Mouse (Mus musculus): ENCODE data around the gene Epb41l2. TPM values are rescaled to one million over a fixed set of nuclear protein-coding genes. Genes with fewer than 3 reads are reported as not detected.

Epb41l2 gene
- polyA plus RNA-seq, 1 experiment from 2014 or later, result 33.8 TPM

- Histone ChIP-seq H3K27me3 (ENCODE audit: insufficient read depth, poor library complexity, severe bottlenecking) (no peaks in the 10 kb centered on the region), H3K4me1 (replicated peaks) (no peaks in the 10 kb centered on the region), H3K9me3 (no peaks in the 10 kb centered on the region), H3K27ac (no peak overlapping the region), H3K36me3 (no peaks in the 10 kb centered on the region), H3K4me3 (no peak overlapping the region)
- no peak for DNase-seq (ENCODE audit: low spot score)
- WGBS, result 89% methylated on average over 8 of the region's 8 CpGs
These were observed 46.0 kb downstream of the Epb41l2 start for GRCm38 (mm10) chr10:25405551-25405950.

GRCm38 (mm10) chr10:25406695-25407094 lies 47.1 kb downstream of the Epb41l2 start:
- no peak overlapping the region for H3K4me3 ChIP-seq
- no peaks in the 10 kb centered on the region for H3K27me3 ChIP-seq (ENCODE audit: insufficient read depth, poor library complexity, severe bottlenecking)
- WGBS, result 87% methylated on average over 5 of the region's 5 CpGs
- no peaks in the 10 kb centered on the region for H3K36me3 ChIP-seq
- no peaks in the 10 kb centered on the region for H3K4me1 ChIP-seq (replicated peaks)
- DNase-seq (ENCODE audit: low spot score), result no peak
- H3K27ac ChIP-seq, result no peak overlapping the region
- H3K9me3 ChIP-seq, result no peaks in the 10 kb centered on the region

GRCm38 (mm10) chr10:25408136-25408650 lies 48.6 kb downstream of the Epb41l2 start:
- Histone ChIP-seq H3K4me1 (replicated peaks) (no peaks in the 10 kb centered on the region; the same call in 1 of the 2 replicates), H3K36me3 (no peaks in the 10 kb centered on the region), H3K4me3 (no peak overlapping the region), H3K9me3 (no peaks in the 10 kb centered on the region), H3K27ac (no peak overlapping the region), H3K27me3 (ENCODE audit: insufficient read depth, poor library complexity, severe bottlenecking) (no peaks in the 10 kb centered on the region)
- 88% methylated on average over 14 of the region's 14 CpGs for WGBS
- DNase-seq (ENCODE audit: low spot score), result no peak

GRCm38 (mm10) chr10:25411836-25412373 lies 52.3 kb downstream of the Epb41l2 start:
- H3K9me3 ChIP-seq, result no peaks in the 10 kb centered on the region
- DNase-seq (ENCODE audit: low spot score), result no peak
- 71% methylated on average over 6 of the region's 6 CpGs for WGBS
- no peaks in the 10 kb centered on the region; the same call in 1 of the 2 replicates for H3K4me1 ChIP-seq (replicated peaks)
- no peak overlapping the region for H3K4me3 ChIP-seq
- H3K27me3 ChIP-seq (ENCODE audit: insufficient read depth, poor library complexity, severe bottlenecking), result no peaks in the 10 kb centered on the region
- H3K27ac ChIP-seq, result no peak overlapping the region
- no peaks in the 10 kb centered on the region for H3K36me3 ChIP-seq

- Histone ChIP-seq H3K4me1 (replicated peaks) (no peaks in the 10 kb centered on the region; the same call in 1 of the 2 replicates), H3K36me3 (no peaks in the 10 kb centered on the region), H3K4me3 (no peak overlapping the region), H3K9me3 (no peaks in the 10 kb centered on the region), H3K27ac (no peak overlapping the region), H3K27me3 (ENCODE audit: insufficient read depth, poor library complexity, severe bottlenecking) (no peaks in the 10 kb centered on the region)
- no peak for DNase-seq (ENCODE audit: low spot score)
- WGBS, result 83% methylated on average over 7 of the region's 7 CpGs
These were observed 55.7 kb downstream of the Epb41l2 start for GRCm38 (mm10) chr10:25415188-25415717.

- Histone ChIP-seq H3K4me3 (no peak overlapping the region), H3K36me3 (no peaks in the 10 kb centered on the region), H3K4me1 (replicated peaks) (no peaks in the 10 kb centered on the region; the same call in 1 of the 2 replicates), H3K27ac (no peak overlapping the region), H3K9me3 (no peaks in the 10 kb centered on the region), H3K27me3 (ENCODE audit: insufficient read depth, poor library complexity, severe bottlenecking) (no peaks in the 10 kb centered on the region)
- DNase-seq (ENCODE audit: low spot score), result no peak
- WGBS, result 90% methylated on average over 5 of the region's 5 CpGs
These were observed 57.1 kb downstream of the Epb41l2 start for GRCm38 (mm10) chr10:25416696-25417095.

GRCm38 (mm10) chr10:25426058-25426457 lies 66.5 kb downstream of the Epb41l2 start:
- DNase-seq (ENCODE audit: low spot score), result no peak
- WGBS, result 27% methylated on average over 1 of the region's 1 CpGs
- Histone ChIP-seq H3K27ac (no peak overlapping the region), H3K9me3 (no peaks in the 10 kb centered on the region), H3K27me3 (ENCODE audit: insufficient read depth, poor library complexity, severe bottlenecking) (no peaks in the 10 kb centered on the region), H3K36me3 (no peaks in the 10 kb centered on the region), H3K4me3 (no peak overlapping the region), H3K4me1 (replicated peaks) (peaks cover 17% of the 10 kb centered on the region)

GRCm38 (mm10) chr10:25426814-25427213 lies 67.2 kb downstream of the Epb41l2 start:
- peak overlapping the region; percentile 1; the same call in 1 of the 2 replicates for H3K27ac ChIP-seq
- 73% methylated on average over 4 of the region's 4 CpGs for WGBS
- H3K27me3 ChIP-seq (ENCODE audit: insufficient read depth, poor library complexity, severe bottlenecking), result no peaks in the 10 kb centered on the region
- H3K4me1 ChIP-seq (replicated peaks), result peaks cover 21% of the 10 kb centered on the region
- no peaks in the 10 kb centered on the region for H3K9me3 ChIP-seq
- no peaks in the 10 kb centered on the region for H3K36me3 ChIP-seq
- DNase-seq (ENCODE audit: low spot score), result no peak
- H3K4me3 ChIP-seq, result no peak overlapping the region

GRCm38 (mm10) chr10:25427523-25427922 lies 67.9 kb downstream of the Epb41l2 start:
- H3K4me1 ChIP-seq (replicated peaks), result peaks cover 25% of the 10 kb centered on the region
- 62% methylated on average over 7 of the region's 7 CpGs for WGBS
- H3K36me3 ChIP-seq, result no peaks in the 10 kb centered on the region
- H3K4me3 ChIP-seq, result no peak overlapping the region
- no peaks in the 10 kb centered on the region for H3K27me3 ChIP-seq (ENCODE audit: insufficient read depth, poor library complexity, severe bottlenecking)
- peak overlapping the region; percentile 50; the same call in 1 of the 2 replicates for H3K27ac ChIP-seq
- H3K9me3 ChIP-seq, result no peaks in the 10 kb centered on the region
- no peak for DNase-seq (ENCODE audit: low spot score)

- H3K4me1 ChIP-seq (replicated peaks), result peaks cover 36% of the 10 kb centered on the region
- H3K9me3 ChIP-seq, result no peaks in the 10 kb centered on the region
- WGBS, result 93% methylated on average over 5 of the region's 5 CpGs
- no peak overlapping the region for H3K4me3 ChIP-seq
- no peak for DNase-seq (ENCODE audit: low spot score)
- H3K27ac ChIP-seq, result no peak overlapping the region
- H3K27me3 ChIP-seq (ENCODE audit: insufficient read depth, poor library complexity, severe bottlenecking), result no peaks in the 10 kb centered on the region
- no peaks in the 10 kb centered on the region for H3K36me3 ChIP-seq
These were observed 69.1 kb downstream of the Epb41l2 start for GRCm38 (mm10) chr10:25428658-25429057.

GRCm38 (mm10) chr10:25429346-25429745 lies 69.7 kb downstream of the Epb41l2 start:
- WGBS, result 92% methylated on average over 4 of the region's 4 CpGs
- H3K27me3 ChIP-seq (ENCODE audit: insufficient read depth, poor library complexity, severe bottlenecking), result no peaks in the 10 kb centered on the region
- H3K4me3 ChIP-seq, result no peak overlapping the region
- H3K9me3 ChIP-seq, result no peaks in the 10 kb centered on the region
- DNase-seq (ENCODE audit: low spot score), result no peak
- peaks cover 39% of the 10 kb centered on the region for H3K4me1 ChIP-seq (replicated peaks)
- H3K27ac ChIP-seq, result no peak overlapping the region
- no peaks in the 10 kb centered on the region for H3K36me3 ChIP-seq

GRCm38 (mm10) chr10:25430862-25431261 lies 71.3 kb downstream of the Epb41l2 start:
- Histone ChIP-seq H3K4me3 (no peak overlapping the region), H3K27ac (peak overlapping the region; percentile 59), H3K27me3 (ENCODE audit: insufficient read depth, poor library complexity, severe bottlenecking) (no peaks in the 10 kb centered on the region), H3K4me1 (replicated peaks) (peaks cover 47% of the 10 kb centered on the region), H3K36me3 (no peaks in the 10 kb centered on the region), H3K9me3 (no peaks in the 10 kb centered on the region)
- 56% methylated on average over 6 of the region's 6 CpGs for WGBS
- DNase-seq (ENCODE audit: low spot score), result no peak

GRCm38 (mm10) chr10:25432351-25432750 lies 72.8 kb downstream of the Epb41l2 start:
- no peaks in the 10 kb centered on the region for H3K9me3 ChIP-seq
- H3K4me1 ChIP-seq (replicated peaks), result peaks cover 39% of the 10 kb centered on the region
- H3K27ac ChIP-seq, result 0 out of 2 replicates have a peak overlapping the region, but pooled peaks have one; percentile 31
- H3K36me3 ChIP-seq, result no peaks in the 10 kb centered on the region
- H3K4me3 ChIP-seq, result no peak overlapping the region
- H3K27me3 ChIP-seq (ENCODE audit: insufficient read depth, poor library complexity, severe bottlenecking), result no peaks in the 10 kb centered on the region
- WGBS, result 54% methylated on average over 10 of the region's 10 CpGs
- no peak for DNase-seq (ENCODE audit: low spot score)
